Mouse (Mus musculus) heart, embryonic 12.5 days (tissue): ENCODE measurements around the gene Gucy2c. TPM values are rescaled to one million over a fixed set of nuclear protein-coding genes. Genes with fewer than 3 reads are reported as not detected.

Source experiments
- ATAC-seq: fragments of 200-750 bp; cut with Nextera tagmentation; 2 replicates; pipeline ENCODE4 v1.8.0; 2017; ENCODE audit warnings: moderate TSS enrichment, moderate library complexity; ENCODE audit not compliant: insufficient number of reproducible peaks, low FRiP score
- H3K27ac ChIP-seq: fragments of 300-500 bp; sonication (generic); 2 replicates; pipeline ENCODE4 v1.5.1; 2016; ENCODE audit warnings: mild to moderate bottlenecking, moderate library complexity; ENCODE audit not compliant: poor library complexity, severe bottlenecking
- H3K27me3 ChIP-seq: fragments of 300-500 bp; sonication (generic); replicated peaks from 2 replicates; pipeline ENCODE4 v1.6.1; 2016; ENCODE audit warnings: mild to moderate bottlenecking, moderate library complexity
- H3K36me3 ChIP-seq: fragments of 300-500 bp; sonication (generic); 2 replicates; pipeline ENCODE4 v1.6.1; 2016; ENCODE audit warnings: mild to moderate bottlenecking, moderate library complexity
- H3K4me1 ChIP-seq: fragments of 300-500 bp; sonication (generic); replicated peaks from 2 replicates; pipeline ENCODE4 v1.6.1; 2016; ENCODE audit warnings: mild to moderate bottlenecking
- H3K4me2 ChIP-seq: fragments of 300-500 bp; sonication (generic); 2 replicates; pipeline ENCODE4 v1.6.1; 2016; ENCODE audit warnings: mild to moderate bottlenecking, moderate library complexity
- H3K4me3 ChIP-seq: fragments of 300-500 bp; sonication (generic); 2 replicates; pipeline ENCODE4 v1.5.1; 2016; ENCODE audit warnings: mild to moderate bottlenecking
- H3K9ac ChIP-seq: fragments of 300-500 bp; sonication (generic); 2 replicates; pipeline ENCODE4 v1.6.1; 2016; ENCODE audit warnings: mild to moderate bottlenecking, moderate library complexity
- H3K9me3 ChIP-seq: fragments of 300-500 bp; sonication (generic); replicated peaks from 2 replicates; pipeline ENCODE4 v1.6.1; 2016; ENCODE audit warnings: mild to moderate bottlenecking, moderate library complexity
- WGBS: fragments of 180-500 bp; shearing (Covaris S2); methylation state at CpG from one replicate; pipeline ENCODE4 v1.1.7; 2016; 5-methylcytosine and 5-hydroxymethylcytosine counted together
- polyA plus RNA-seq: library from polyadenylated mRNA; unstranded; fragments of >200 nt; fragmentation: Nextera tagmentation; extraction: Ambion mirVana; gene quantifications from 2 replicates; pipeline ENCODE4 v1.2.1, GENCODE M21; 2016

Gucy2c gene
- polyA plus RNA-seq, 1 experiment from 2014 or later = not detected

- Histone ChIP-seq H3K36me3 (no peaks in the 10 kb centered on the region), H3K9ac (no peak overlapping the region), H3K27me3 (peaks cover 7% of the 10 kb centered on the region; the same call in 1 of the 2 replicates), H3K4me1 (peaks cover 30% of the 10 kb centered on the region), H3K27ac (no peak overlapping the region), H3K9me3 (peaks cover 3% of the 10 kb centered on the region; the same call in 1 of the 2 replicates), H3K4me2 (no peak overlapping the region), H3K4me3 (no peak overlapping the region)
- WGBS = 29% methylated on average over 14 of the region's 14 CpGs
- peak; percentile 71; the same call in 1 of the 2 replicates for ATAC-seq
Measured at GRCm38 (mm10) chr6:136668266-136668986, 113.1 kb downstream of the Gucy2c start.

- peaks cover 13% of the 10 kb centered on the region for H3K4me1 ChIP-seq
- no peak for ATAC-seq
- 25% methylated on average over 11 of the region's 11 CpGs for WGBS
- H3K36me3 ChIP-seq = no peaks in the 10 kb centered on the region
- H3K4me2 ChIP-seq = peak overlapping the region; percentile 93
- H3K9me3 ChIP-seq = no peaks in the 10 kb centered on the region
- no peak overlapping the region for H3K27ac ChIP-seq
- H3K4me3 ChIP-seq = peak overlapping the region; percentile 54
- peaks cover 38% of the 10 kb centered on the region for H3K27me3 ChIP-seq
- peak overlapping the region; percentile 72 for H3K9ac ChIP-seq
Measured at GRCm38 (mm10) chr6:136662063-136662462, 119.5 kb downstream of the Gucy2c start.

GRCm38 (mm10) chr6:136661706-136662016, 119.9 kb downstream of the Gucy2c start, which contains the start of gene Plbd1:
TSS of gene Plbd1 (minus strand) at chr6:136661928.
- 0 out of 2 replicates have a peak, but pooled peaks have one; percentile 48 for ATAC-seq
- WGBS = 1% methylated on average over 19 of the region's 19 CpGs
- H3K9me3 ChIP-seq = no peaks in the 10 kb centered on the region

DNA sequence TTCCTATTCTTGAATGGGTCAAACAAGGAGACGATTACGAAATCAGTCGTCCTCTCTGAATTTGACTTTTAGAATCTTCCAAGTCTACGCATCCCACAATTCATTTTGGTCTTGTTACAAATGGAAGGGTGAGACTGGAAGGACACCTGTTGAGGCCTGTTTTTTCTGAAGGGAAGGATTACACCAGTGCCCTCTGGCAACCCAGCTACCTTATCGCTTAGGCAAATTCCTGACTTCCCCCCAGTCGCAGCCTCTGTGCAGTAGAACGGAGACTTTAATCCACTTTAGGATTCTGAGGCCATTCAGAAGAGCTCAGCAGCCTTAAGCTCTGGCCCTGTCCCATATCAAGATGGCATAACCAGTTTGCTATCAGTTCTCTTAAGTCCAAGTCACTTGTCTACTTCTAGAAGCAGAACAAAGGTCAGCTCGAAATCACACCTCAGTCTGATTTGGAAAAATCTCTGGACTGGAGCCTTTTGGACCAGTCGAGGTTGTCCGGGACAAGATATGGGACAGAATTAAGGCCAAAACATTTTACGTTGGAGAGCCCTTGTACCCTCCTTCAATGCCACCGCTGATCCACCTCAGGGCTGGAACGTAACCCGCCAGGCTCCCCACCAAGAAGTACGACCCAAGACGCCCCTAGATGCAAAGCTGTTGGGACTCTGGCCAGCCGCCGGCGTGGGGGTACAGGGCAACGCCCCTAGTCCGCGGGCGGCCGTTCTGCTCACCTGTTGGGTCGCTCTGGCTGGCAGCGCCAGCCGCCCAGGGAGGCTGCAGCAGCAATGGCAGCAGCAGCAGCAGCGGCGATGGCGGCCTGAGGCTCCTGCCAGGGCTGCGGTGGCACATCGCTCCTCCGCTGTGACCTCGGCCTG, 120.5 kb downstream of the Gucy2c start:
- ATAC-seq = 0 out of 2 replicates have a peak, but pooled peaks have one; percentile 15
- H3K36me3 ChIP-seq = no peaks in the 10 kb centered on the region

More at GRCm38 (mm10) chr6:136661706-136662016, 119.9 kb downstream of the Gucy2c start, which contains the start of gene Plbd1:
- Histone ChIP-seq H3K36me3 (no peaks in the 10 kb centered on the region), H3K4me3 (peak within 1 kb of the TSS; percentile 54), H3K4me2 (peak within 1 kb of the TSS; percentile 93), H3K9ac (peak within 1 kb of the TSS; percentile 72), H3K27me3 (peaks cover 38% of the 10 kb centered on the region), H3K4me1 (peaks cover 13% of the 10 kb centered on the region), H3K27ac (no peak within 1 kb of the TSS)

DNA sequence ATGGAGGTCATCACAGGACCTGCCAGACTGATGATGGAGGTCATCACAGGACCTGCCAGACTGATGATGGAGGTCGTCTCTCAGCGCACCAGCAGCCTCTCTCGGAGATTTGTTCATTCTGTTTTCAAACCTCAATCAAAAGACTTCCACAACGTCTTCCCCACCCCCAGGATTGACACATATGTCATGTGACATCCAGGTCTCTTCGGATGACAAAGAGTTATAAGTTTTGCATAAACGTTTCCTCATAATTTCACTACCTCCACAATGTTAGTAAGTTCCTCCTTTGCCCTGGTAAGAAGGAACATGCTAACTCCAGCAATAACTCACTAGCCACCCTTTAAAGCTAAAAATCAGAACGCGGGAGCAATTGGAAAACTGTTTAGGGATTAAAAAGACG, 122.3 kb downstream of the Gucy2c start:
- peaks cover 40% of the 10 kb centered on the region for H3K27me3 ChIP-seq
- no peak overlapping the region for H3K4me3 ChIP-seq
- no peak overlapping the region for H3K27ac ChIP-seq
- peaks cover 18% of the 10 kb centered on the region for H3K4me1 ChIP-seq
- 81% methylated on average over 9 of the region's 9 CpGs for WGBS
- no peaks in the 10 kb centered on the region for H3K36me3 ChIP-seq
- no peaks in the 10 kb centered on the region for H3K9me3 ChIP-seq
- no peak for ATAC-seq
- H3K4me2 ChIP-seq = no peak overlapping the region
- H3K9ac ChIP-seq = no peak overlapping the region

More for the DNA sequence above, 120.5 kb downstream of the Gucy2c start:
- H3K9ac ChIP-seq = peak overlapping the region; percentile 72
- peaks cover 38% of the 10 kb centered on the region for H3K27me3 ChIP-seq
- peak overlapping the region; percentile 54 for H3K4me3 ChIP-seq
- H3K4me2 ChIP-seq = peak overlapping the region; percentile 93
- H3K27ac ChIP-seq = no peak overlapping the region
- 15% methylated on average over 34 of the region's 34 CpGs for WGBS
- H3K4me1 ChIP-seq = peaks cover 16% of the 10 kb centered on the region
- no peaks in the 10 kb centered on the region for H3K9me3 ChIP-seq

DNA sequence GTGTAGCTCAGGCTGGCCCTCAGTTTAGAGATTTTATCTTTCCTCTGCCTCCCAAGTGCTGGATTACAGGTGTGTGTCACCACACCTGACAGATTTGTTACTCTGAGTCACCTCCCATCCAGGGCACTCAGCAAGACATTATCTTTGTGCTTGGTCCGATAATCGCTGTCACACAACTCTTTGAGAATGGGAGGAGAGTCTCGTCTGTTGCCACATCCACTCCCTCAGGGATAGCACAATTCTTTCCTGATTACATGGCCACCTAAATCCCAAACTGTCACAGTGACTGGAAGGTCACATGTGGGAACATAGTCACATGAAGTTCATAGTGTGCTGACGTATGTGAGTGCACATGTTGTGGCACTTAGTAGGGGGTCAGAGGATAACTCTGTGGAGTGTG, 123.3 kb downstream of the Gucy2c start:
- Histone ChIP-seq H3K4me3 (no peak overlapping the region), H3K9ac (no peak overlapping the region), H3K4me1 (peaks cover 18% of the 10 kb centered on the region), H3K27me3 (peaks cover 34% of the 10 kb centered on the region), H3K9me3 (no peaks in the 10 kb centered on the region), H3K4me2 (no peak overlapping the region), H3K27ac (no peak overlapping the region), H3K36me3 (no peaks in the 10 kb centered on the region)
- 77% methylated on average over 4 of the region's 4 CpGs for WGBS
- no peak for ATAC-seq

- H3K9ac ChIP-seq = no peak overlapping the region
- H3K36me3 ChIP-seq = no peaks in the 10 kb centered on the region
- ATAC-seq = no peak
- no peaks in the 10 kb centered on the region for H3K9me3 ChIP-seq
- peak overlapping the region; percentile 53 for H3K4me2 ChIP-seq
- H3K27me3 ChIP-seq = peaks cover 16% of the 10 kb centered on the region
- WGBS = 54% methylated on average over 11 of the region's 11 CpGs
- H3K27ac ChIP-seq = no peak overlapping the region
- H3K4me1 ChIP-seq = peaks cover 18% of the 10 kb centered on the region
- H3K4me3 ChIP-seq = peak overlapping the region; percentile 15; the same call in 1 of the 2 replicates
Measured at GRCm38 (mm10) chr6:136655786-136656185, 125.8 kb downstream of the Gucy2c start.

- WGBS = 92% methylated on average over 20 of the region's 20 CpGs
Measured at GRCm38 (mm10) chr6:136654470-136654869, 127.1 kb downstream of the Gucy2c start.

GRCm38 (mm10) chr6:136653331-136653730, 128.2 kb downstream of the Gucy2c start:
- Histone ChIP-seq H3K4me3 (no peak overlapping the region), H3K9me3 (no peaks in the 10 kb centered on the region), H3K9ac (no peak overlapping the region), H3K27me3 (peaks cover 5% of the 10 kb centered on the region; the same call in 1 of the 2 replicates), H3K27ac (no peak overlapping the region), H3K4me1 (peaks cover 16% of the 10 kb centered on the region), H3K4me2 (no peak overlapping the region), H3K36me3 (no peaks in the 10 kb centered on the region)
- ATAC-seq = no peak
- WGBS = 40% methylated on average over 5 of the region's 5 CpGs

More at GRCm38 (mm10) chr6:136654470-136654869, 127.1 kb downstream of the Gucy2c start:
- no peak overlapping the region for H3K9ac ChIP-seq
- H3K4me3 ChIP-seq = no peak overlapping the region
- H3K4me1 ChIP-seq = peaks cover 16% of the 10 kb centered on the region
- no peak overlapping the region for H3K27ac ChIP-seq
- H3K9me3 ChIP-seq = no peaks in the 10 kb centered on the region
- H3K4me2 ChIP-seq = no peak overlapping the region
- no peak for ATAC-seq
- peaks cover 5% of the 10 kb centered on the region; the same call in 1 of the 2 replicates for H3K27me3 ChIP-seq
- H3K36me3 ChIP-seq = no peaks in the 10 kb centered on the region

- H3K4me1 ChIP-seq = peaks cover 11% of the 10 kb centered on the region
- H3K36me3 ChIP-seq = no peaks in the 10 kb centered on the region
- H3K27ac ChIP-seq = no peak overlapping the region
- 85% methylated on average over 8 of the region's 8 CpGs for WGBS
- H3K27me3 ChIP-seq = 0 out of 2 replicates have a peak, but pooled peaks cover 5% of the 10 kb centered on the region
- no peak overlapping the region for H3K9ac ChIP-seq
- H3K4me3 ChIP-seq = no peak overlapping the region
- H3K4me2 ChIP-seq = no peak overlapping the region
- no peak for ATAC-seq
- H3K9me3 ChIP-seq = no peaks in the 10 kb centered on the region
Measured at GRCm38 (mm10) chr6:136650664-136651063, 130.9 kb downstream of the Gucy2c start.

- Histone ChIP-seq H3K9me3 (peaks cover 9% of the 10 kb centered on the region; the same call in 1 of the 2 replicates), H3K27ac (no peak overlapping the region), H3K4me2 (no peak overlapping the region), H3K4me3 (no peak overlapping the region), H3K27me3 (no peaks in the 10 kb centered on the region), H3K36me3 (no peaks in the 10 kb centered on the region), H3K9ac (no peak overlapping the region), H3K4me1 (peaks cover 3% of the 10 kb centered on the region)
- 61% methylated on average over 10 of the region's 10 CpGs for WGBS
- no peak for ATAC-seq
Measured at GRCm38 (mm10) chr6:136647455-136647861, 134.1 kb downstream of the Gucy2c start.
